Mouse (Mus musculus) erythroblast, embryonic 14.5 days (primary cell): Measurements from ENCODE around the gene Mindy1.

Source experiments
- GATA1 ChIP-seq: IDR thresholded peaks from 2 replicates; pipeline ENCODE4 v1.6.1; 2012; ENCODE audit warnings: low read length, inconsistent platforms, mixed read lengths
- TAL1 ChIP-seq: IDR thresholded peaks from 3 replicates; pipeline ENCODE4 v1.6.1; 2012; ENCODE audit warnings: low read length, inconsistent platforms, mixed read lengths

DNA sequence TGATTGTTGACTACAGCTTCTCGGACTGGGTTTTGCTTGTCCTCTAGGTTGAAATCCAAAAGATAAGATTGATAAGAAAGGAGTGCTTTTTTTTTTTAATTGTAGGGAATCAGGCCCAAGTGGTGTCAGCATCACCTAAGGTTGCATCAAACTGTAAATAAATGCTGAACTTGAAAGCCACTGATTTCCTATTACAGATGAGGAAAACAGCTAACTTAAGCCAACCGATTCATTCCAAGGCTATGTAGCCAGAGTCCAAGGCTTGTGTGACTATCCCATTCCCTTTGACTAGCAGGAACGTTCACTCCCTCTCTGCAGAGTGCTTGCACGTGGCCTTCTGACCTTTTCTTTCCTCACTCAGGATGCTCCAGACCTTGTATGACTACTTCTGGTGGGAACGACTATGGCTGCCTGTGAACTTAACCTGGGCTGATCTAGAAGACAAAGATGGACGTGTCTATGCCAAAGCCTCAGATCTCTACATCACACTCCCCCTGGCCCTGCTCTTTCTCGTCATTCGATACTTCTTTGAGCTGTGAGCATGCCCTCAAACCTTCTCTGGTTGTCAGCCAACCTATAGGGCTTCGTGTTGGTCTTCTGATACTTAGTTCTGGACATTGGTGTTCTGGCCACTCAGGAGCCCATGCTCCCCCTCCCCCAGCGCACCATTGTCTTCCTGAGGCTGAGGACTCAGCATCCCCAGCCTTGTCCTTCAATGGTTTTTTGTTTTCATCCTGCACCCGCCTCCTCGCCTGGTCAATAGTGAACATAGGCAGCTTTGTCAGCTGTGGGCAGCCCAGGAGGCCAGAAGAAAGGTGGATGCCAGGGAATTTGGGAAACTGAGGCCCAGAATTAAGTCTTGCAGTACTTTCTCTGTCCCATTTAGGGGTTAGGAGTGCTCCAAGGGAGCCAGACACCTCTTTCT lies 38.8 kb downstream of the Mindy1 start:
- TF ChIP-seq TAL1, result no peak
- TF ChIP-seq GATA1, result no peak
